Mouse (Mus musculus): Measurements from ENCODE around the gene Tead2. TPM values are rescaled to one million over a fixed set of nuclear protein-coding genes. Genes with fewer than 3 reads are reported as not detected.

Tead2 gene
- polyA plus RNA-seq, 1 experiment from 2014 or later = 481 TPM

GRCm38 (mm10) chr7:45179469-45179868 lies 36.1 kb upstream of the Tead2 start, which contains the start of gene Gfy:
Gfy (minus strand) TSS chr7:45179569.
- no peak within 1 kb of the TSS for H3K4me3 ChIP-seq
- no peaks in the 10 kb centered on the region for H3K9me3 ChIP-seq (replicated peaks)
- no peak within 1 kb of the TSS for H3K27ac ChIP-seq
- H3K27me3 ChIP-seq (ENCODE audit: low read depth, poor library complexity, severe bottlenecking) = peaks cover 100% of the 10 kb centered on the region
- no peaks in the 10 kb centered on the region for H3K36me3 ChIP-seq
- 22% methylated on average over 7 of the region's 7 CpGs for WGBS
- peaks cover 44% of the 10 kb centered on the region for H3K4me1 ChIP-seq
- DNase-seq (ENCODE audit: low spot score) = no peak

- no peak within 1 kb of the TSS for H3K27ac ChIP-seq
- no peaks in the 10 kb centered on the region for H3K36me3 ChIP-seq
- H3K9me3 ChIP-seq (replicated peaks) = no peaks in the 10 kb centered on the region
- peaks cover 100% of the 10 kb centered on the region for H3K27me3 ChIP-seq (ENCODE audit: low read depth, poor library complexity, severe bottlenecking)
- WGBS = 16% methylated on average over 20 of the region's 20 CpGs
- peaks cover 45% of the 10 kb centered on the region for H3K4me1 ChIP-seq
- DNase-seq (ENCODE audit: low spot score) = no peak
- H3K4me3 ChIP-seq = peak within 1 kb of the TSS; percentile 30
Measured at GRCm38 (mm10) chr7:45180896-45181477, 34.6 kb upstream of the Tead2 start, which contains the start of gene Pth2. Pth2 (plus strand) TSS chr7:45180995.

DNA sequence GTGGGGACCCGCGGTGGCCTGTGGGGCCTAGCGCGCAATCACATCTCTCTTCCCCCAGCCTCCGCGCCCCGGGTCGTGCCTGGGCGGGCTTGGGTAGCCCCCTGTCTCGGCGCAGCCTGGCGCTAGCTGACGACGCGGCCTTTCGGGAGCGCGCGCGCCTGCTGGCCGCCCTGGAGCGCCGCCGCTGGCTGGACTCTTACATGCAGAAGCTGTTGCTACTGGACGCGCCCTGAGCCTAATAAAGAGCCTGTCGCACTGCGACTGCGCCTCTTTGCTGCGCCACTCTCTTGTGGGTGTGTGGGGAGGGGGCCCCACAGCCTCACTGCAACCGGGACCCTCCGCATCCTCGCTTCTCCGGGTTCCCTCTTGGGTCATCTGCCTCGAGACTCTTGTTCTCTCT lies 34.0 kb upstream of the Tead2 start:
- DNase-seq (ENCODE audit: low spot score) = no peak
- Histone ChIP-seq H3K4me1 (peaks cover 45% of the 10 kb centered on the region), H3K27me3 (ENCODE audit: low read depth, poor library complexity, severe bottlenecking) (peaks cover 100% of the 10 kb centered on the region), H3K4me3 (peak overlapping the region; percentile 30), H3K27ac (no peak overlapping the region), H3K9me3 (replicated peaks) (no peaks in the 10 kb centered on the region), H3K36me3 (no peaks in the 10 kb centered on the region)
- 5% methylated on average over 35 of the region's 35 CpGs for WGBS

- peaks cover 51% of the 10 kb centered on the region for H3K4me1 ChIP-seq
- under 1% methylated on average over 34 of the region's 34 CpGs for WGBS
- H3K36me3 ChIP-seq = no peaks in the 10 kb centered on the region
- H3K9me3 ChIP-seq (replicated peaks) = no peaks in the 10 kb centered on the region
- DNase-seq (ENCODE audit: low spot score) = peak; percentile 90
- H3K4me3 ChIP-seq = peak overlapping the region; percentile 41
- H3K27ac ChIP-seq = no peak overlapping the region
- H3K27me3 ChIP-seq (ENCODE audit: low read depth, poor library complexity, severe bottlenecking) = peaks cover 100% of the 10 kb centered on the region
Measured at GRCm38 (mm10) chr7:45182199-45182601, 33.4 kb upstream of the Tead2 start.

DNA sequence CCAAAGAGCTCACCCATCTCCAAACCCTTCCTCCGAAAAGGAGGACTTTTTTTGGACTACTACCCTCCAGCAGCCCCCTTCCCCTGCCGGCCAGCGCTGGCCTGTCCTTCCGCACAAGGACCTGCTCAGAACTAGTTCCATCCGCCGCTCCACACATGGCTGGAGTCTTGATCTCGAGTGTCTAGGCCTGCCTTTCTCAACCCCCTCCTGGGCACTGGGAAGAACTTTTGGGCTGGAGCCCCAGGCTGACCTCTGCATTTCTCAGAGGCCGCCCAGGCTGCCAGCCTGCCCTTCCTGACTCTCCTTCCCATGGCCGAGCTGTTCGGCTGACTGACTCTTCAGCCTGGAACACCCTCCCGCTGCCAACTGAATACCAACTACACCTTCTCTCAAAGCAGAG lies 32.9 kb upstream of the Tead2 start:
- 19% methylated on average over 11 of the region's 11 CpGs for WGBS
- Histone ChIP-seq H3K27ac (no peak overlapping the region), H3K4me1 (peaks cover 51% of the 10 kb centered on the region)

GRCm38 (mm10) chr7:45183672-45184071 lies 31.9 kb upstream of the Tead2 start:
- WGBS = 71% methylated on average over 7 of the region's 7 CpGs
- no peaks in the 10 kb centered on the region for H3K36me3 ChIP-seq
- DNase-seq (ENCODE audit: low spot score) = no peak

More for the DNA sequence above, 32.9 kb upstream of the Tead2 start:
- H3K36me3 ChIP-seq = no peaks in the 10 kb centered on the region
- H3K4me3 ChIP-seq = peak overlapping the region; percentile 41
- no peaks in the 10 kb centered on the region for H3K9me3 ChIP-seq (replicated peaks)
- H3K27me3 ChIP-seq (ENCODE audit: low read depth, poor library complexity, severe bottlenecking) = peaks cover 100% of the 10 kb centered on the region
- no peak for DNase-seq (ENCODE audit: low spot score)

GRCm38 (mm10) chr7:45185921-45186320 lies 29.6 kb upstream of the Tead2 start:
- Histone ChIP-seq H3K36me3 (no peaks in the 10 kb centered on the region), H3K4me1 (peaks cover 59% of the 10 kb centered on the region), H3K27me3 (ENCODE audit: low read depth, poor library complexity, severe bottlenecking) (peaks cover 100% of the 10 kb centered on the region), H3K27ac (peak overlapping the region; percentile 76), H3K9me3 (replicated peaks) (no peaks in the 10 kb centered on the region), H3K4me3 (no peak overlapping the region)
- DNase-seq (ENCODE audit: low spot score) = no peak
- WGBS = 54% methylated on average over 7 of the region's 7 CpGs

More at GRCm38 (mm10) chr7:45183672-45184071, 31.9 kb upstream of the Tead2 start:
- no peak overlapping the region for H3K27ac ChIP-seq
- H3K4me1 ChIP-seq = peaks cover 54% of the 10 kb centered on the region
- no peaks in the 10 kb centered on the region for H3K9me3 ChIP-seq (replicated peaks)
- H3K27me3 ChIP-seq (ENCODE audit: low read depth, poor library complexity, severe bottlenecking) = peaks cover 100% of the 10 kb centered on the region
- no peak overlapping the region for H3K4me3 ChIP-seq

- Histone ChIP-seq H3K27me3 (ENCODE audit: low read depth, poor library complexity, severe bottlenecking) (peaks cover 77% of the 10 kb centered on the region), H3K9me3 (replicated peaks) (no peaks in the 10 kb centered on the region), H3K27ac (peak overlapping the region; percentile 7; the same call in 1 of the 2 replicates), H3K4me1 (peaks cover 65% of the 10 kb centered on the region), H3K4me3 (no peak overlapping the region), H3K36me3 (no peaks in the 10 kb centered on the region)
- DNase-seq (ENCODE audit: low spot score) = no peak
- 64% methylated on average over 16 of the region's 16 CpGs for WGBS
Measured at GRCm38 (mm10) chr7:45189600-45189999, 26.0 kb upstream of the Tead2 start.

GRCm38 (mm10) chr7:45190186-45190585 lies 25.4 kb upstream of the Tead2 start:
- Histone ChIP-seq H3K27ac (no peak overlapping the region), H3K27me3 (ENCODE audit: low read depth, poor library complexity, severe bottlenecking) (peaks cover 73% of the 10 kb centered on the region), H3K9me3 (replicated peaks) (no peaks in the 10 kb centered on the region), H3K36me3 (no peaks in the 10 kb centered on the region), H3K4me1 (peaks cover 65% of the 10 kb centered on the region), H3K4me3 (no peak overlapping the region)
- no peak for DNase-seq (ENCODE audit: low spot score)
- 94% methylated on average over 6 of the region's 6 CpGs for WGBS

- Histone ChIP-seq H3K27ac (peak overlapping the region; percentile 61), H3K4me1 (peaks cover 66% of the 10 kb centered on the region), H3K27me3 (ENCODE audit: low read depth, poor library complexity, severe bottlenecking) (peaks cover 73% of the 10 kb centered on the region), H3K9me3 (replicated peaks) (no peaks in the 10 kb centered on the region), H3K36me3 (no peaks in the 10 kb centered on the region), H3K4me3 (no peak overlapping the region)
- no peak for DNase-seq (ENCODE audit: low spot score)
- 80% methylated on average over 2 of the region's 2 CpGs for WGBS
Measured at GRCm38 (mm10) chr7:45191161-45191560, 24.4 kb upstream of the Tead2 start.

DNA sequence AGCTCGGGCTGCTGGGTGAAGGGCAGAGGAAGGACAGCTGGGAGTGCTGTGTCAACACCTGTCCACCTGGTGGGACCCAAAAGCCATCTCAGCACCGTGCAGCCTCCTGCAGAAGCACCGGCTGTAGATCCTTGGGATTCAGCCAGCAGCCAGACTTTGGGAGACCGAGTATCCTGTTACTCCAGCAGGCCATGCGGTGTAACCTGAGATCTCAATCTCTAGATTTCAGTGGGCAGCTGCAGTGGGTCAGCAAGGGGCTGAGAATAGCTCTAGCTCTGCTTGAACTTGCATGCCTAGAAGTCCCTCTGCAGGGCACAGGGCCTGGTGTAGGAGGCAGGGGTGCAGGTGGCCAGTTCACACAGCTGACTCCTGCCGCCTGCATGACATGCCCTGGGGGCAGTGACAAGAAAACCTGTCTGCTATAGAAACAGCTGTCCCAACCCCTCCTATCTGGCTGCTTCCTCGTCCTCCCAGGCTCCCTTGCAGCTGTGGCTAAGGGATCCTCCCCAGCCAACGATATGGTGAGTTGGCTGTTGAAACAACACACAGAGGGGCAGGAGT lies 23.7 kb upstream of the Tead2 start:
- no peaks in the 10 kb centered on the region for H3K36me3 ChIP-seq
- peaks cover 73% of the 10 kb centered on the region for H3K27me3 ChIP-seq (ENCODE audit: low read depth, poor library complexity, severe bottlenecking)
- H3K4me3 ChIP-seq = peak overlapping the region; percentile 6
- DNase-seq (ENCODE audit: low spot score) = peak; percentile 71
- 10% methylated on average over 8 of the region's 8 CpGs for WGBS
- peak overlapping the region; percentile 61 for H3K27ac ChIP-seq
- no peaks in the 10 kb centered on the region for H3K9me3 ChIP-seq (replicated peaks)
- peaks cover 64% of the 10 kb centered on the region for H3K4me1 ChIP-seq

- peaks cover 70% of the 10 kb centered on the region for H3K27me3 ChIP-seq (ENCODE audit: low read depth, poor library complexity, severe bottlenecking)
- DNase-seq (ENCODE audit: low spot score) = no peak
- WGBS = 85% methylated on average over 7 of the region's 7 CpGs
Measured at GRCm38 (mm10) chr7:45192585-45193310, 22.8 kb upstream of the Tead2 start.

DNA sequence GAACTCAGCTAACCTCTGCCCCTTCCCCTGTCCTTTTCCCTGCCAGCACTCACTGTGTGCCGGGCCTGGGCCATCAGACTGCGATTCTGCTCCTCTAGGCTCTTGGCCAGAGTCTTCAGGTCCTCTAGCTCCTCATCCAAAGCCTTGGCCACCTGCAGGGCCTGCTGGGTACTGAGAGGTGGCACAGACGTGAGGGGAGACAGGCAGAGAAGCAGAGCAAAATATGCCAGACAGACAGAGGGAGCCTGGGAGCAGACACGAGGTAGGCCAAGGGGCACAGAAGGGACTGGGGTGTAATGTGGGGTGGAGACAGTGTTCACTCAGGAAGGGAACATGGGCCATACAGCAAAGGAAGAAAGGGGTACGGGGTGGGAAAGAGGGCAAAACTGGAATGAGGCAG lies 22.1 kb upstream of the Tead2 start:
- H3K9me3 ChIP-seq (replicated peaks) = no peaks in the 10 kb centered on the region
- H3K27ac ChIP-seq = peak overlapping the region; percentile 50
- H3K4me3 ChIP-seq = no peak overlapping the region
- DNase-seq (ENCODE audit: low spot score) = no peak
- H3K4me1 ChIP-seq = peaks cover 68% of the 10 kb centered on the region
- no peaks in the 10 kb centered on the region for H3K36me3 ChIP-seq
- 62% methylated on average over 5 of the region's 5 CpGs for WGBS
- peaks cover 63% of the 10 kb centered on the region for H3K27me3 ChIP-seq (ENCODE audit: low read depth, poor library complexity, severe bottlenecking)

More at GRCm38 (mm10) chr7:45192585-45193310, 22.8 kb upstream of the Tead2 start:
- no peaks in the 10 kb centered on the region for H3K9me3 ChIP-seq (replicated peaks)
- no peak overlapping the region for H3K4me3 ChIP-seq
- no peaks in the 10 kb centered on the region for H3K36me3 ChIP-seq
- peaks cover 64% of the 10 kb centered on the region for H3K4me1 ChIP-seq
- H3K27ac ChIP-seq = peak overlapping the region; percentile 50
